In the genomic region with DNA sequence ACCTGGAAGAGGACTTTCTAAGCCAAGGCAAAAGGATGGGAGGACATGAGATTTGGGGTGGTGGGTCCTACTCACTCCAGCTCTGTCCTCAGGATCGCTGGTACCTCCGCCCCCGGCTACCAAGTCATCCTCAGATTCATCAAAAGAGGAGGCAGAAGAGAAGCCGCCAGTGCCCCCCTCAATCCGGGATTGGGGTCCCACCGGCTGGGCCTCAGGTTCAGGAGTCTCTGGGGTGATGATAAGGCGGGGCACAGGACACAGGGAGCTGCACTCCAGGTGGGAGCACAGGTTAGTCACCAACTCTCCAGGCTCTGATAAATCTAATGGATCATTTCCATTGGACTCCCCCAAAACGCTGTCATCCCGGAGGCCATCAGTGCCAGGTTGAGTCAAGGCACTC, we compare ENCODE assay signal across 8 mouse cellular contexts. TPM values are rescaled to one million over a fixed set of nuclear protein-coding genes. Genes with fewer than 3 reads are reported as not detected.
DNase-seq lines count a peak whose midpoint lies in the region; ATAC-seq and TF ChIP-seq lines count a peak whose summit lies in the region.

No protein-coding gene starts in this region.

- TF ChIP-seq EP300 in MEL (IDR thresholded peaks at IDR 0.05; ENCODE audit: low read depth in 1 of 2, low read length in 2 of 2), result no peak

- WGBS in heart, embryonic 15.5 days, result 29% methylated on average over 9 of the region's 9 CpGs
- WGBS in forebrain, postnatal 0 days, result 30% methylated on average over 9 of the region's 9 CpGs
- 33% methylated on average over 9 of the region's 9 CpGs for WGBS in midbrain, embryonic 10.5 days

- H3K9ac ChIP-seq in heart, embryonic 15.5 days, result peak overlapping the region; percentile 89
- peak overlapping the region; percentile 70 for H3K9ac ChIP-seq in MEL (ENCODE audit: control insufficient read depth, low read depth, low read length, poor library complexity, severe bottlenecking)
- H3K9ac ChIP-seq in forebrain, postnatal 0 days, result peak overlapping the region; percentile 89

- DNase-seq in heart, postnatal 4 days, result no peak
- DNase-seq in MEL (ENCODE audit: low read depth, low spot score), result no peak
- no peak for DNase-seq in forebrain, postnatal 0 days
- no peak for DNase-seq in midbrain, embryonic 10.5 days (ENCODE audit: low spot score)
- DNase-seq in left cerebral cortex, postnatal 36 days (ENCODE audit: low spot score in 2 of 2), result no peak

- no peak for TF ChIP-seq POLR2A in MEL (IDR thresholded peaks at IDR 0.05; ENCODE audit: control insufficient read depth in 1 of 2, insufficient read depth in 1 of 2, low read depth in 1 of 2, low read length in 2 of 2, poor library complexity in 1 of 2)

- H3K27me3 ChIP-seq in heart, embryonic 15.5 days, result no peaks in the 10 kb centered on the region
- no peaks in the 10 kb centered on the region for H3K27me3 ChIP-seq in MEL (ENCODE audit: control insufficient read depth in 1 of 2, insufficient read depth in 2 of 2, low read length in 2 of 2)
- no peaks in the 10 kb centered on the region for H3K27me3 ChIP-seq in forebrain, postnatal 0 days (ENCODE audit: insufficient read depth, low read length)
- no peaks in the 10 kb centered on the region for H3K27me3 ChIP-seq in midbrain, embryonic 10.5 days (ENCODE audit: low read depth, poor library complexity, severe bottlenecking)

- peak overlapping the region; percentile 77 for H3K4me2 ChIP-seq in heart, embryonic 15.5 days
- peak overlapping the region; percentile 70 for H3K4me2 ChIP-seq in forebrain, postnatal 0 days (ENCODE audit: low read depth)

- peaks cover 8% of the 10 kb centered on the region for H3K79me2 ChIP-seq in MEL (ENCODE audit: control insufficient read depth, insufficient read depth, low read length, poor library complexity)

- no peak for TF ChIP-seq RAD21 in MEL (IDR thresholded peaks at IDR 0.05; ENCODE audit: low read depth, low read length)

- H3K9me3 ChIP-seq in heart, embryonic 15.5 days (replicated peaks), result no peaks in the 10 kb centered on the region
- H3K9me3 ChIP-seq in MEL (replicated peaks; ENCODE audit: insufficient read depth, low read length), result no peaks in the 10 kb centered on the region
- no peaks in the 10 kb centered on the region for H3K9me3 ChIP-seq in forebrain, postnatal 0 days (ENCODE audit: low read length)
- H3K9me3 ChIP-seq in midbrain, embryonic 10.5 days (replicated peaks), result no peaks in the 10 kb centered on the region

- peak overlapping the region; percentile 96 for H3K4me3 ChIP-seq in heart, embryonic 15.5 days
- peak overlapping the region; percentile 75 to 96 for H3K4me3 ChIP-seq in MEL (ENCODE audit: control insufficient read depth in 1 of 2, insufficient read depth in 1 of 2, low read depth in 2 of 2, low read length in 2 of 2)
- peak overlapping the region; percentile 93 for H3K4me3 ChIP-seq in forebrain, postnatal 0 days (ENCODE audit: low read depth, low read length)
- H3K4me3 ChIP-seq in midbrain, embryonic 10.5 days, result peak overlapping the region; percentile 80

- H3K36me3 ChIP-seq in heart, embryonic 15.5 days, result no peaks in the 10 kb centered on the region
- H3K36me3 ChIP-seq in MEL (ENCODE audit: control insufficient read depth in 1 of 2, insufficient read depth in 2 of 2, low read length in 2 of 2), result peaks cover 0 to 9% of the 10 kb centered on the region in 2 experiments; a peak in 2 of 4 replicates
- 0 out of 2 replicates have a peak, but pooled peaks cover 9% of the 10 kb centered on the region for H3K36me3 ChIP-seq in forebrain, postnatal 0 days (ENCODE audit: insufficient read depth)
- peaks cover 15% of the 10 kb centered on the region for H3K36me3 ChIP-seq in midbrain, embryonic 10.5 days

- no peak overlapping the region for H3K27ac ChIP-seq in heart, embryonic 15.5 days
- no peak overlapping the region for H3K27ac ChIP-seq in MEL (ENCODE audit: control insufficient read depth, low read depth, low read length)
- no peak overlapping the region for H3K27ac ChIP-seq in forebrain, postnatal 0 days (ENCODE audit: low read depth, low read length)
- peak overlapping the region; percentile 92 for H3K27ac ChIP-seq in midbrain, embryonic 10.5 days (replicated peaks)

- no peak for TF ChIP-seq CTCF in MEL (IDR thresholded peaks at IDR 0.05 in 2 of 3, conservative IDR thresholded peaks at IDR 0.05 in 1 of 3; ENCODE audit: control insufficient read depth in 1 of 3, insufficient read depth in 1 of 3, low read depth in 2 of 3, low read length in 3 of 3, poor library complexity in 1 of 3, severe bottlenecking in 1 of 3)
- TF ChIP-seq CTCF in forebrain, postnatal 0 days (IDR thresholded peaks at IDR 0.05; ENCODE audit: low read depth), result no peak

- ATAC-seq in heart, embryonic 15.5 days (replicated peaks; ENCODE audit: insufficient number of reproducible peaks, insufficient read depth, low FRiP score, low read depth), result no peak
- ATAC-seq in forebrain, postnatal 0 days, result no peak
- ATAC-seq in monocyte, adult 5-6 weeks (replicated peaks; ENCODE audit: insufficient number of reproducible peaks, low FRiP score, low TSS enrichment, poor library complexity, severe bottlenecking), result no peak
- no peak for ATAC-seq in erythroid progenitor cell, adult 5-6 weeks (replicated peaks; ENCODE audit: low FRiP score, poor library complexity, severe bottlenecking)

- intact Hi-C loops in left cerebral cortex, postnatal 36 days (cut with DNase I), result loop anchor here (5.0 kb wide), 1 partner anchor 35 kb away; no protein-coding TSS in a partner anchor

- peaks cover 44% of the 10 kb centered on the region for H3K4me1 ChIP-seq in heart, embryonic 15.5 days (replicated peaks)
- H3K4me1 ChIP-seq in MEL (ENCODE audit: control insufficient read depth in 1 of 2, insufficient read depth in 2 of 2, low read length in 2 of 2), result peaks cover 8 to 23% of the 10 kb centered on the region in 2 experiments
- peaks cover 30% of the 10 kb centered on the region for H3K4me1 ChIP-seq in forebrain, postnatal 0 days (ENCODE audit: insufficient read depth)
- peaks cover 60% of the 10 kb centered on the region for H3K4me1 ChIP-seq in midbrain, embryonic 10.5 days

RNA-seq across cellular contexts. Expression of a gene that starts 1.2 kb away (rescaled TPM):
- polyA plus RNA-seq in heart, embryonic 15.5 days (2015; fragmentation: Nextera tagmentation; extraction: Ambion mirVana), result 2.4 and 2.8 TPM in 2 replicates
- 1 to 10 TPM; 4.6 to 5.3 TPM for total RNA-seq in heart, postnatal 4 days (2021)
- 5.1 and 6.8 TPM in 2 replicates for total RNA-seq in MEL (2012; rRNA removed)
- 1 to 10 TPM in 1 of 2 experiments, not detected in 1; 6.3 TPM for polyA plus RNA-seq in MEL (2012; ENCODE audit: insufficient read depth in 1 of 2, insufficient read length in 2 of 2, low read depth in 1 of 2, low replicate concordance in 2 of 2, missing spikeins in 1 of 2)
- 13.6 and 17.6 TPM in 2 replicates for total RNA-seq in forebrain, postnatal 0 days (2014; rRNA removed)
- 4.0 and 4.4 TPM in 2 replicates for polyA plus RNA-seq in forebrain, postnatal 0 days (2015; fragmentation: Nextera tagmentation; extraction: Ambion mirVana)
- 5.3 and 5.9 TPM in 2 replicates for polyA plus RNA-seq in midbrain, embryonic 10.5 days (2016; fragmentation: Nextera tagmentation; extraction: Ambion mirVana)
- total RNA-seq in monocyte, adult 5-6 weeks (2017), result 6.7 to 9.7 TPM (median 9.1 TPM) in 3 replicates
- total RNA-seq in left cerebral cortex, postnatal 36 days (2021), result 1 to 10 TPM; 8.0 TPM
- total RNA-seq in erythroid progenitor cell, adult 5-6 weeks (2015; ENCODE audit: low replicate concordance), result 1.8 and 4.2 TPM in 2 replicates
- 0.39 and 5.4 TPM in 2 replicates for total RNA-seq in erythroid progenitor cell, adult 5-6 weeks (2017; ENCODE audit: low replicate concordance)

RNA-seq across cellular contexts. Expression of a gene that starts 5.5 kb away (rescaled TPM):
- 13.9 and 14.7 TPM in 2 replicates for polyA plus RNA-seq in heart, embryonic 15.5 days (2015; fragmentation: Nextera tagmentation; extraction: Ambion mirVana)
- 10 to 100 TPM; 10.2 to 11.2 TPM for total RNA-seq in heart, postnatal 4 days (2021)
- total RNA-seq in MEL (2012; rRNA removed), result 12.5 and 13.8 TPM in 2 replicates
- polyA plus RNA-seq in MEL (2012; ENCODE audit: insufficient read depth in 1 of 2, insufficient read length in 2 of 2, low read depth in 1 of 2, low replicate concordance in 2 of 2, missing spikeins in 1 of 2), result 10 to 100 TPM in 1 of 2 experiments, not detected in 1; 22.7 TPM
- total RNA-seq in forebrain, postnatal 0 days (2014; rRNA removed), result 25.0 and 26.3 TPM in 2 replicates
- polyA plus RNA-seq in forebrain, postnatal 0 days (2015; fragmentation: Nextera tagmentation; extraction: Ambion mirVana), result 16.5 and 19.1 TPM in 2 replicates
- 23.1 and 24.1 TPM in 2 replicates for polyA plus RNA-seq in midbrain, embryonic 10.5 days (2016; fragmentation: Nextera tagmentation; extraction: Ambion mirVana)
- 7.0 to 22.6 TPM (median 19.4 TPM) in 3 replicates for total RNA-seq in monocyte, adult 5-6 weeks (2017)
- total RNA-seq in left cerebral cortex, postnatal 36 days (2021), result 10 to 100 TPM; 33.2 to 41.9 TPM
- 2.9 TPM in 1 of 2 replicates, not detected in the other for total RNA-seq in erythroid progenitor cell, adult 5-6 weeks (2015; ENCODE audit: low replicate concordance)
- total RNA-seq in erythroid progenitor cell, adult 5-6 weeks (2017; ENCODE audit: low replicate concordance), result 7.7 TPM in 1 of 2 replicates, not detected in the other

RNA-seq across cellular contexts. Expression of a gene that starts 31.0 kb away (rescaled TPM):
- 9.2 and 13.8 TPM in 2 replicates for polyA plus RNA-seq in heart, embryonic 15.5 days (2015; fragmentation: Nextera tagmentation; extraction: Ambion mirVana)
- 10 to 100 TPM; 11.5 to 12.1 TPM for total RNA-seq in heart, postnatal 4 days (2021)
- 2.2 and 3.6 TPM in 2 replicates for total RNA-seq in MEL (2012; rRNA removed)
- polyA plus RNA-seq in MEL (2012; ENCODE audit: insufficient read depth in 1 of 2, insufficient read length in 2 of 2, low read depth in 1 of 2, low replicate concordance in 2 of 2, missing spikeins in 1 of 2), result 10 to 100 TPM in 1 of 2 experiments, not detected in 1; 10.6 TPM
- 81.6 and 86.4 TPM in 2 replicates for total RNA-seq in forebrain, postnatal 0 days (2014; rRNA removed)
- 47.5 and 51.7 TPM in 2 replicates for polyA plus RNA-seq in forebrain, postnatal 0 days (2015; fragmentation: Nextera tagmentation; extraction: Ambion mirVana)
- polyA plus RNA-seq in midbrain, embryonic 10.5 days (2016; fragmentation: Nextera tagmentation; extraction: Ambion mirVana), result 21.0 and 25.7 TPM in 2 replicates
- total RNA-seq in monocyte, adult 5-6 weeks (2017), result 1.2 to 2.5 TPM (median 2.1 TPM) in 3 replicates
- 100 to 1,000 TPM; 107 to 127 TPM for total RNA-seq in left cerebral cortex, postnatal 36 days (2021)
- 0.72 TPM in 1 of 2 replicates, not detected in the other for total RNA-seq in erythroid progenitor cell, adult 5-6 weeks (2015; ENCODE audit: low replicate concordance)
- under 0.01 and 2.0 TPM in 2 replicates for total RNA-seq in erythroid progenitor cell, adult 5-6 weeks (2017; ENCODE audit: low replicate concordance)

RNA-seq across cellular contexts. Expression of a gene that starts 31.2 kb away (rescaled TPM):
- 111 and 166 TPM in 2 replicates for polyA plus RNA-seq in heart, embryonic 15.5 days (2015; fragmentation: Nextera tagmentation; extraction: Ambion mirVana)
- 10 to 100 TPM; 64.8 to 69.5 TPM for total RNA-seq in heart, postnatal 4 days (2021)
- total RNA-seq in MEL (2012; rRNA removed), result 128 and 139 TPM in 2 replicates
- polyA plus RNA-seq in MEL (2012; ENCODE audit: insufficient read depth in 1 of 2, insufficient read length in 2 of 2, low read depth in 1 of 2, low replicate concordance in 2 of 2, missing spikeins in 1 of 2), result 100 to 1,000 TPM in 1 of 2 experiments, not detected in 1; 310 TPM
- 124 and 146 TPM in 2 replicates for total RNA-seq in forebrain, postnatal 0 days (2014; rRNA removed)
- polyA plus RNA-seq in forebrain, postnatal 0 days (2015; fragmentation: Nextera tagmentation; extraction: Ambion mirVana), result 165 and 169 TPM in 2 replicates
- polyA plus RNA-seq in midbrain, embryonic 10.5 days (2016; fragmentation: Nextera tagmentation; extraction: Ambion mirVana), result 399 and 409 TPM in 2 replicates
- 29.2 to 37.2 TPM (median 29.4 TPM) in 3 replicates for total RNA-seq in monocyte, adult 5-6 weeks (2017)
- 10 to 100 TPM; 78.4 to 80.5 TPM for total RNA-seq in left cerebral cortex, postnatal 36 days (2021)
- total RNA-seq in erythroid progenitor cell, adult 5-6 weeks (2015; ENCODE audit: low replicate concordance), result 41.1 and 41.9 TPM in 2 replicates
- 7.8 and 14.8 TPM in 2 replicates for total RNA-seq in erythroid progenitor cell, adult 5-6 weeks (2017; ENCODE audit: low replicate concordance)

RNA-seq across cellular contexts. Expression of a gene that starts 31.7 kb away (rescaled TPM):
- 2.6 and 3.1 TPM in 2 replicates for polyA plus RNA-seq in heart, embryonic 15.5 days (2015; fragmentation: Nextera tagmentation; extraction: Ambion mirVana)
- 10 to 100 TPM; 14.6 to 18.0 TPM for total RNA-seq in heart, postnatal 4 days (2021)
- 1.6 and 2.1 TPM in 2 replicates for total RNA-seq in MEL (2012; rRNA removed)
- polyA plus RNA-seq in MEL (2012; ENCODE audit: insufficient read depth in 1 of 2, insufficient read length in 2 of 2, low read depth in 1 of 2, low replicate concordance in 2 of 2, missing spikeins in 1 of 2), result 1 to 10 TPM in 1 of 2 experiments, not detected in 1; 7.1 TPM
- 5.7 and 5.8 TPM in 2 replicates for total RNA-seq in forebrain, postnatal 0 days (2014; rRNA removed)
- 2.0 TPM in 2 replicates for polyA plus RNA-seq in forebrain, postnatal 0 days (2015; fragmentation: Nextera tagmentation; extraction: Ambion mirVana)
- 3.5 and 4.2 TPM in 2 replicates for polyA plus RNA-seq in midbrain, embryonic 10.5 days (2016; fragmentation: Nextera tagmentation; extraction: Ambion mirVana)
- 0.53 to 4.7 TPM (median 1.0 TPM) in 3 replicates for total RNA-seq in monocyte, adult 5-6 weeks (2017)
- total RNA-seq in left cerebral cortex, postnatal 36 days (2021), result 10 to 100 TPM; 20.6 TPM
- 0.84 and 9.4 TPM in 2 replicates for total RNA-seq in erythroid progenitor cell, adult 5-6 weeks (2015; ENCODE audit: low replicate concordance)
- total RNA-seq in erythroid progenitor cell, adult 5-6 weeks (2017; ENCODE audit: low replicate concordance), result not detected in 2 replicates
